ENCODE assay signal across 9 mouse cellular contexts in genomic region chr5:122324608-122325431, GRCm38 (mm10). TPM values are rescaled to one million over a fixed set of nuclear protein-coding genes. Genes with fewer than 3 reads are reported as not detected.
DNase-seq lines count a peak whose midpoint lies in the region; ATAC-seq and TF ChIP-seq lines count a peak whose summit lies in the region.
"Had no signal": no experiment of that assay in that cellular context is flagged by ENCODE, and none has a peak within 500 bp of the region (broad histone marks: within the 10 kb centered on the region; RNA-seq: fewer than 3 reads in every experiment).

No protein-coding gene starts in this region.

- no peak overlapping the region for H3K4me3 ChIP-seq in gastrocnemius, adult 2 months
- H3K4me3 ChIP-seq: liver, embryonic 13.5 days had no signal

- peak overlapping the region; percentile 76 for H3K27ac ChIP-seq in gastrocnemius, adult 2 months
- H3K27ac ChIP-seq: liver, embryonic 13.5 days had no signal

- intact Hi-C loops in gastrocnemius, adult 2 months (cut with DNase I): no loop called here

- TF ChIP-seq CTCF in gastrocnemius, adult 2 months (IDR thresholded peaks at IDR 0.05): no peak

- no peak for ATAC-seq in megakaryocyte progenitor cell, adult 5-6 weeks (replicated peaks; ENCODE audit: poor library complexity)

- peak; percentile 49 for DNase-seq in gastrocnemius, adult 2 months
- DNase-seq in gastrocnemius, postnatal 4 days (ENCODE audit: low spot score in 2 of 2): no peak
- DNase-seq in cerebellum, postnatal 14 days: peak; percentile 86 to 90
- DNase-seq in layer of hippocampus, postnatal 25 days (ENCODE audit: extremely low spot score in 1 of 2, low spot score in 1 of 2): peak; percentile 42 to 45
- peak; percentile 86 to 89 for DNase-seq in right cerebral cortex, adult 2 months (ENCODE audit: low spot score in 2 of 2)
- DNase-seq in ovary, postnatal 36 days (ENCODE audit: low spot score): no peak
- no peak for DNase-seq in spleen, postnatal 36 days (ENCODE audit: low spot score in 2 of 2)
- DNase-seq: liver, embryonic 13.5 days had no signal

RNA-seq across cellular contexts. Expression of gene Rad9b, which starts 29.2 kb away (rescaled TPM):
- under 1 TPM; 0.38 to 0.45 TPM for total RNA-seq in gastrocnemius, adult 2 months (2021)
- 1 to 10 TPM; 3.6 to 3.8 TPM for total RNA-seq in gastrocnemius, postnatal 4 days (2021)
- 1 to 10 TPM; 3.4 to 4.0 TPM for total RNA-seq in layer of hippocampus, postnatal 25 days (2021)
- total RNA-seq in megakaryocyte progenitor cell, adult 5-6 weeks (2015): 4.3 and 4.4 TPM in 2 replicates
- 4.8 and 7.5 TPM in 2 replicates for total RNA-seq in megakaryocyte progenitor cell, adult 5-6 weeks (2017)

RNA-seq across cellular contexts. Expression of gene Vps29, which starts 29.3 kb away (rescaled TPM):
- 10 to 100 TPM; 35.0 to 46.0 TPM for total RNA-seq in gastrocnemius, adult 2 months (2021)
- 10 to 100 TPM; 74.3 to 85.5 TPM for total RNA-seq in gastrocnemius, postnatal 4 days (2021)
- total RNA-seq in layer of hippocampus, postnatal 25 days (2021): 100 to 1,000 TPM; 206 to 217 TPM
- total RNA-seq in megakaryocyte progenitor cell, adult 5-6 weeks (2015): 129 and 137 TPM in 2 replicates
- total RNA-seq in megakaryocyte progenitor cell, adult 5-6 weeks (2017): 93.9 and 96.9 TPM in 2 replicates

RNA-seq across cellular contexts. Expression of gene Pptc7, which starts 40.7 kb away (rescaled TPM):
- total RNA-seq in gastrocnemius, adult 2 months (2021): 100 to 1,000 TPM; 103 to 115 TPM
- 10 to 100 TPM; 16.6 to 17.0 TPM for total RNA-seq in gastrocnemius, postnatal 4 days (2021)
- 10 to 100 TPM; 36.5 to 42.5 TPM for total RNA-seq in layer of hippocampus, postnatal 25 days (2021)
- total RNA-seq in megakaryocyte progenitor cell, adult 5-6 weeks (2015): 13.5 and 13.9 TPM in 2 replicates
- 13.7 and 16.7 TPM in 2 replicates for total RNA-seq in megakaryocyte progenitor cell, adult 5-6 weeks (2017)

RNA-seq across cellular contexts. Expression of gene Gpn3, which starts 46.9 kb away (rescaled TPM):
- total RNA-seq in gastrocnemius, adult 2 months (2021): 10 to 100 TPM; 22.1 to 28.5 TPM
- total RNA-seq in gastrocnemius, postnatal 4 days (2021): 10 to 100 TPM; 22.2 to 22.8 TPM
- 10 to 100 TPM; 26.4 to 28.2 TPM for total RNA-seq in layer of hippocampus, postnatal 25 days (2021)
- total RNA-seq in megakaryocyte progenitor cell, adult 5-6 weeks (2015): 50.4 and 61.9 TPM in 2 replicates
- total RNA-seq in megakaryocyte progenitor cell, adult 5-6 weeks (2017): 45.8 and 47.5 TPM in 2 replicates

RNA-seq across cellular contexts. Expression of gene Fam216a, which starts 47.3 kb away (rescaled TPM):
- total RNA-seq in gastrocnemius, adult 2 months (2021): 1 to 10 TPM; 4.9 to 5.5 TPM
- total RNA-seq in gastrocnemius, postnatal 4 days (2021): 10 to 100 TPM; 16.9 to 18.3 TPM
- total RNA-seq in layer of hippocampus, postnatal 25 days (2021): 10 to 100 TPM; 73.8 to 78.8 TPM
- 31.8 and 41.0 TPM in 2 replicates for total RNA-seq in megakaryocyte progenitor cell, adult 5-6 weeks (2015)
- 42.1 and 48.5 TPM in 2 replicates for total RNA-seq in megakaryocyte progenitor cell, adult 5-6 weeks (2017)

Comparison
In these comparisons a context has a peak if more than half of its experiments do, and no peak if none do; other contexts are left out.
1. DNase-seq: peak in gastrocnemius, adult 2 months (single experiment), cerebellum, postnatal 14 days (2 of 2), layer of hippocampus, postnatal 25 days (2 of 2) and right cerebral cortex, adult 2 months (2 of 2); none in gastrocnemius, postnatal 4 days (0 of 2), ovary, postnatal 36 days (single experiment) and spleen, postnatal 36 days (0 of 2).